Mouse (Mus musculus) intestine, postnatal 0 days (tissue): ENCODE results near the gene 1700125H20Rik. TPM values are rescaled to one million over a fixed set of nuclear protein-coding genes. Genes with fewer than 3 reads are reported as not detected.

Experiments
- ATAC-seq: fragments of 200-750 bp; cut with Nextera tagmentation; 2 replicates; pipeline ENCODE4 v1.8.0; 2017; ENCODE audit warnings: mild to moderate bottlenecking, moderate TSS enrichment, moderate library complexity
- H3K27ac ChIP-seq: fragments of 300-500 bp; sonication (generic); 2 replicates; pipeline ENCODE4 v1.5.1; 2014; ENCODE audit warnings: mild to moderate bottlenecking, low read depth, low read length, moderate library complexity
- H3K27me3 ChIP-seq: fragments of 300-500 bp; sonication (generic); replicated peaks from 2 replicates; pipeline ENCODE4 v1.6.1; 2014; ENCODE audit warnings: low read length, mixed read lengths; ENCODE audit not compliant: control insufficient read depth, insufficient read depth
- H3K36me3 ChIP-seq: fragments of 300-500 bp; sonication (generic); 2 replicates; pipeline ENCODE4 v1.6.1; 2014; ENCODE audit warnings: mild to moderate bottlenecking, moderate library complexity; ENCODE audit not compliant: control insufficient read depth, insufficient read depth
- H3K4me1 ChIP-seq: fragments of 300-500 bp; sonication (generic); replicated peaks from 2 replicates; pipeline ENCODE4 v1.6.1; 2014; ENCODE audit warnings: antibody characterized with exemption, low read length, mixed read lengths; ENCODE audit not compliant: control insufficient read depth, insufficient read depth
- H3K4me2 ChIP-seq: fragments of 300-500 bp; sonication (generic); replicated peaks from 2 replicates; pipeline ENCODE4 v1.6.1; 2014; ENCODE audit warnings: low read depth, mild to moderate bottlenecking, moderate library complexity
- H3K4me3 ChIP-seq: fragments of 300-500 bp; sonication (generic); 2 replicates; pipeline ENCODE4 v1.5.1; 2014; ENCODE audit warnings: low read depth, low read length
- H3K9ac ChIP-seq: fragments of 300-500 bp; sonication (generic); 2 replicates; pipeline ENCODE4 v1.6.1; 2014; ENCODE audit warnings: mild to moderate bottlenecking, low read depth, low read length
- H3K9me3 ChIP-seq: fragments of 300-500 bp; sonication (generic); 2 replicates; pipeline ENCODE4 v1.6.1; 2016; ENCODE audit warnings: mixed run types; ENCODE audit not compliant: control insufficient read depth
- CTCF ChIP-seq: sonication (generic); IDR thresholded peaks from 2 replicates; pipeline ENCODE4 v1.5.1; 2016; ENCODE audit warnings: low read depth, mild to moderate bottlenecking, control low read depth, antibody characterized with exemption, moderate library complexity
- WGBS: fragments of 180-500 bp; shearing (Covaris S2); extraction: QIAGEN DNeasy Blood & Tissue Kit; methylation state at CpG from one replicate; pipeline ENCODE4 v1.1.7; 2014; 5-methylcytosine and 5-hydroxymethylcytosine counted together
- polyA plus RNA-seq: library from polyadenylated mRNA; unstranded; fragments of >200 nt; fragmentation: Nextera tagmentation; extraction: Ambion mirVana; gene quantifications from 2 replicates; pipeline ENCODE4 v1.2.1, GENCODE M21; 2015

Gene 1700125H20Rik
- polyA plus RNA-seq, 1 experiment from 2014 or later: 0.23 TPM

GRCm38 (mm10) chr11:85198906-85199305, 28.7 kb downstream of the 1700125H20Rik start:
- no peak overlapping the region for H3K27ac ChIP-seq
- H3K27me3 ChIP-seq: no peaks in the 10 kb centered on the region
- H3K4me2 ChIP-seq: no peak overlapping the region
- no peak overlapping the region for H3K4me3 ChIP-seq
- no peaks in the 10 kb centered on the region for H3K4me1 ChIP-seq
- no peak for ATAC-seq
- no peak for TF ChIP-seq CTCF
- H3K9me3 ChIP-seq: no peaks in the 10 kb centered on the region
- H3K9ac ChIP-seq: no peak overlapping the region
- peaks cover 86% of the 10 kb centered on the region for H3K36me3 ChIP-seq
- 57% methylated on average over 2 of the region's 2 CpGs for WGBS

GRCm38 (mm10) chr11:85206231-85206630, 36.0 kb downstream of the 1700125H20Rik start:
- ATAC-seq: no peak
- H3K4me3 ChIP-seq: no peak overlapping the region
- H3K4me2 ChIP-seq: no peak overlapping the region
- H3K9me3 ChIP-seq: no peaks in the 10 kb centered on the region
- no peaks in the 10 kb centered on the region for H3K27me3 ChIP-seq
- H3K4me1 ChIP-seq: no peaks in the 10 kb centered on the region
- H3K36me3 ChIP-seq: peaks cover 53% of the 10 kb centered on the region
- TF ChIP-seq CTCF: no peak
- H3K27ac ChIP-seq: no peak overlapping the region
- H3K9ac ChIP-seq: no peak overlapping the region

- ATAC-seq: no peak
- 80% methylated on average over 2 of the region's 2 CpGs for WGBS
These were observed 40.9 kb downstream of the 1700125H20Rik start for GRCm38 (mm10) chr11:85211151-85211550.

GRCm38 (mm10) chr11:85213215-85213614, 43.0 kb downstream of the 1700125H20Rik start:
- 66% methylated on average over 2 of the region's 2 CpGs for WGBS
- no peak for ATAC-seq

More at GRCm38 (mm10) chr11:85211151-85211550, 40.9 kb downstream of the 1700125H20Rik start:
- Histone ChIP-seq H3K9me3 (no peaks in the 10 kb centered on the region), H3K4me3 (no peak overlapping the region), H3K4me2 (no peak overlapping the region), H3K36me3 (peaks cover 64% of the 10 kb centered on the region), H3K4me1 (no peaks in the 10 kb centered on the region), H3K9ac (no peak overlapping the region), H3K27ac (no peak overlapping the region), H3K27me3 (no peaks in the 10 kb centered on the region)
- TF ChIP-seq CTCF: no peak

GRCm38 (mm10) chr11:85214679-85215078, 44.5 kb downstream of the 1700125H20Rik start:
- no peak for ATAC-seq
- peaks cover 44% of the 10 kb centered on the region for H3K36me3 ChIP-seq
- H3K9ac ChIP-seq: no peak overlapping the region
- H3K4me2 ChIP-seq: no peak overlapping the region
- 85% methylated on average over 3 of the region's 3 CpGs for WGBS
- H3K4me1 ChIP-seq: no peaks in the 10 kb centered on the region
- H3K4me3 ChIP-seq: no peak overlapping the region
- no peaks in the 10 kb centered on the region for H3K27me3 ChIP-seq
- H3K9me3 ChIP-seq: no peaks in the 10 kb centered on the region
- no peak overlapping the region for H3K27ac ChIP-seq
- TF ChIP-seq CTCF: no peak

More at GRCm38 (mm10) chr11:85213215-85213614, 43.0 kb downstream of the 1700125H20Rik start:
- H3K4me1 ChIP-seq: no peaks in the 10 kb centered on the region
- no peak for TF ChIP-seq CTCF
- H3K4me2 ChIP-seq: no peak overlapping the region
- no peak overlapping the region for H3K9ac ChIP-seq
- H3K27ac ChIP-seq: no peak overlapping the region
- no peak overlapping the region for H3K4me3 ChIP-seq
- H3K9me3 ChIP-seq: no peaks in the 10 kb centered on the region
- no peaks in the 10 kb centered on the region for H3K27me3 ChIP-seq
- H3K36me3 ChIP-seq: peaks cover 56% of the 10 kb centered on the region

GRCm38 (mm10) chr11:85219014-85219413, 48.8 kb downstream of the 1700125H20Rik start:
- no peak overlapping the region for H3K4me2 ChIP-seq
- H3K9ac ChIP-seq: no peak overlapping the region
- no peaks in the 10 kb centered on the region for H3K27me3 ChIP-seq
- H3K9me3 ChIP-seq: no peaks in the 10 kb centered on the region
- ATAC-seq: no peak
- TF ChIP-seq CTCF: no peak
- H3K36me3 ChIP-seq: peaks cover 14% of the 10 kb centered on the region
- no peak overlapping the region for H3K27ac ChIP-seq
- no peak overlapping the region for H3K4me3 ChIP-seq
- WGBS: 91% methylated on average over 3 of the region's 3 CpGs
- H3K4me1 ChIP-seq: no peaks in the 10 kb centered on the region

GRCm38 (mm10) chr11:85222561-85222960, 52.4 kb downstream of the 1700125H20Rik start:
- WGBS: 95% methylated on average over 6 of the region's 6 CpGs

More at GRCm38 (mm10) chr11:85222561-85222960, 52.4 kb downstream of the 1700125H20Rik start:
- TF ChIP-seq CTCF: no peak
- Histone ChIP-seq H3K27ac (no peak overlapping the region), H3K9ac (no peak overlapping the region), H3K9me3 (no peaks in the 10 kb centered on the region), H3K4me3 (no peak overlapping the region), H3K4me1 (0 out of 2 replicates have a peak, but pooled peaks cover 2% of the 10 kb centered on the region), H3K4me2 (no peak overlapping the region), H3K27me3 (no peaks in the 10 kb centered on the region), H3K36me3 (no peaks in the 10 kb centered on the region)
- ATAC-seq: no peak
